Mouse (Mus musculus): ENCODE data around the gene Cnot6l. TPM values are rescaled to one million over a fixed set of nuclear protein-coding genes. Genes with fewer than 3 reads are reported as not detected.

Gene Cnot6l
- polyA plus RNA-seq, 1 experiment from 2014 or later: 20.0 TPM

DNA sequence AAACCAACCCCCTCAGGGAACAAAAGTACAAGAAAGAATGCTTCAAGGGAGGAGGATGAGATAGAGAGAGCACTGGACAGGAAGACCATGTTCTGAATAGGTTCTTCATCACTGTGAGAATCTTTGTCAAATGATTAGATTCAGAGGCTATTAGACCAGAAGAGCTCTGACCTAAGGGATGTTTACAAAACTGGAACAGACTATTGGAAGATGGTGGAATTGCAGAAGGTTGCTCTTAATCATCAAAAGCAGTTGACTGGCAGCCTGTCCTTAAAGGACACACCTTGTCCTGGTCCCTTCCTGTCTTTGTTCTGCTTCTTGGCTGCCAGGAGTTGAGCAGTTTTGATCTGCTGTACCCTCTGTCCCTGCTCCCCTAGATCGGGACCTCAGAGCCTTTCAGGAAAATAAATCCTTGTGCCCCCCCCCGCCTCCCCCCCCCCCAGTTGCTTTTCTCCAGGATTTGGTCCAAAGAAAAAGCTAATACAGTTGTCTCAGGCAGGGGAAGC, 32.6 kb upstream of the Cnot6l start:
- no peaks in the 10 kb centered on the region for H3K27me3 ChIP-seq (ENCODE audit: control insufficient read depth, insufficient read depth, low read length)
- no peaks in the 10 kb centered on the region for H3K4me1 ChIP-seq (replicated peaks; ENCODE audit: control insufficient read depth, insufficient read depth, low read length)
- no peaks in the 10 kb centered on the region for H3K9me3 ChIP-seq (ENCODE audit: control insufficient read depth, low read length)
- ATAC-seq (ENCODE audit: low FRiP score): no peak
- no peak overlapping the region for H3K9ac ChIP-seq
- no peak for DNase-seq (ENCODE audit: low spot score)
- H3K4me2 ChIP-seq (replicated peaks): no peak overlapping the region
- H3K27ac ChIP-seq: no peak overlapping the region
- no peaks in the 10 kb centered on the region for H3K36me3 ChIP-seq (replicated peaks; ENCODE audit: control insufficient read depth, insufficient read depth)
- no peak overlapping the region for H3K4me3 ChIP-seq (replicated peaks; ENCODE audit: low read length)
- 76% methylated on average over 2 of the region's 2 CpGs for WGBS

- H3K9ac ChIP-seq: no peak overlapping the region
- no peak for DNase-seq (ENCODE audit: low spot score)
- no peaks in the 10 kb centered on the region for H3K36me3 ChIP-seq (replicated peaks; ENCODE audit: control insufficient read depth, insufficient read depth)
- no peaks in the 10 kb centered on the region for H3K27me3 ChIP-seq (ENCODE audit: control insufficient read depth, insufficient read depth, low read length)
- no peaks in the 10 kb centered on the region for H3K4me1 ChIP-seq (replicated peaks; ENCODE audit: control insufficient read depth, insufficient read depth, low read length)
- H3K27ac ChIP-seq: no peak overlapping the region
- no peak overlapping the region for H3K4me3 ChIP-seq (replicated peaks; ENCODE audit: low read length)
- ATAC-seq (ENCODE audit: low FRiP score): no peak
- no peak overlapping the region for H3K4me2 ChIP-seq (replicated peaks)
- WGBS: 64% methylated on average over 4 of the region's 4 CpGs
- no peaks in the 10 kb centered on the region for H3K9me3 ChIP-seq (ENCODE audit: control insufficient read depth, low read length)
Observed at GRCm38 (mm10) chr5:96191251-96191650, 27.3 kb upstream of the Cnot6l start.

GRCm38 (mm10) chr5:96189761-96190160, 25.8 kb upstream of the Cnot6l start:
- no peak overlapping the region for H3K4me2 ChIP-seq (replicated peaks)
- no peaks in the 10 kb centered on the region for H3K27me3 ChIP-seq (ENCODE audit: control insufficient read depth, insufficient read depth, low read length)
- H3K27ac ChIP-seq: no peak overlapping the region
- no peak for DNase-seq (ENCODE audit: low spot score)
- H3K4me1 ChIP-seq (replicated peaks; ENCODE audit: control insufficient read depth, insufficient read depth, low read length): no peaks in the 10 kb centered on the region
- no peak for ATAC-seq (ENCODE audit: low FRiP score)
- no peak overlapping the region for H3K4me3 ChIP-seq (replicated peaks; ENCODE audit: low read length)
- no peak overlapping the region for H3K9ac ChIP-seq
- WGBS: 91% methylated on average over 1 of the region's 1 CpGs
- no peaks in the 10 kb centered on the region for H3K36me3 ChIP-seq (replicated peaks; ENCODE audit: control insufficient read depth, insufficient read depth)
- H3K9me3 ChIP-seq (ENCODE audit: control insufficient read depth, low read length): no peaks in the 10 kb centered on the region

DNA sequence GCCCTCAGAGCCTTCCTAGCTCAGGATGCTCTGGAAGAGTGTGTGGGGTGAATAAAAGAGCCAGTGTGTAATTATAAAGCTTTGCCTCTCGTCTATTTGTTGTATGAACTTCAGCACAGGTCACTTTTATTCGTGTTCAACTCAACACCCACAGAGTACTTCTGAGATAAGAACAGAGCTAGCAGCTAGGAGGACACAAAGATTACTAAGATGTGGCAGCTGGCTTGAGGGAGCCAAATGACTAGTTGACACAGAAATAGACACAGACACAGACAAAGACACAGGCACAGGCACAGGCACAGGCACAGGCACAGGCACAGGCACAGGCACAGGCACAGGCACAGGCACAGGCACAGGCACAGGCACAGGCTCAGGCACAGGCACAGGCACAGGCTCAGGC, 20.0 kb upstream of the Cnot6l start:
- Histone ChIP-seq H3K4me1 (replicated peaks; ENCODE audit: control insufficient read depth, insufficient read depth, low read length) (no peaks in the 10 kb centered on the region), H3K4me2 (replicated peaks) (no peak overlapping the region), H3K27ac (no peak overlapping the region), H3K9me3 (ENCODE audit: control insufficient read depth, low read length) (no peaks in the 10 kb centered on the region), H3K27me3 (ENCODE audit: control insufficient read depth, insufficient read depth, low read length) (no peaks in the 10 kb centered on the region), H3K36me3 (replicated peaks; ENCODE audit: control insufficient read depth, insufficient read depth) (no peaks in the 10 kb centered on the region), H3K4me3 (replicated peaks; ENCODE audit: low read length) (no peak overlapping the region), H3K9ac (no peak overlapping the region)
- WGBS: 63% methylated on average over 2 of the region's 2 CpGs
- no peak for ATAC-seq (ENCODE audit: low FRiP score)
- DNase-seq (ENCODE audit: low spot score): no peak

DNA sequence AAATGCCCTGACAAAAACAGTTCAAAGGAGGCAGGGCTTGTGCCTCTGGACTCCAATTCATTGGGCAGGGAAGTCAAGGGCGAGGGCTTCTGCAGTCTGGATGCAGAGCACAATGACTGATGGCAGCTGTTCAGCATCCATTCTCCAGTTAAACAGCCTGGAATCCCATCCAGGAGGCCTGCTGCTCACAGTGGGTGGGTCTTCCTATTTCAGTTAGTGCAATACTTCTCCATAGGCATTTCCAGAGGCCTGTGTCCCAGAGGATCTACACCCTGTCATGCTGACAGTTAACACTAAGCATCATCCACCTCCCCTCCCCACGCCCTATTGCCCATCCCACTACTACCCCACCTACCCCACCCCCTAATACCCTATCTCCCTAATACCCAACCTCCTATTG, 19.2 kb upstream of the Cnot6l start:
- no peaks in the 10 kb centered on the region for H3K27me3 ChIP-seq (ENCODE audit: control insufficient read depth, insufficient read depth, low read length)
- DNase-seq (ENCODE audit: low spot score) (no peak), ATAC-seq (ENCODE audit: low FRiP score) (no peak)
- H3K27ac ChIP-seq: no peak overlapping the region
- no peak overlapping the region for H3K4me3 ChIP-seq (replicated peaks; ENCODE audit: low read length)
- H3K4me2 ChIP-seq (replicated peaks): no peak overlapping the region
- 70% methylated on average over 2 of the region's 2 CpGs for WGBS
- H3K9me3 ChIP-seq (ENCODE audit: control insufficient read depth, low read length): no peaks in the 10 kb centered on the region
- no peaks in the 10 kb centered on the region for H3K36me3 ChIP-seq (replicated peaks; ENCODE audit: control insufficient read depth, insufficient read depth)
- no peak overlapping the region for H3K9ac ChIP-seq
- no peaks in the 10 kb centered on the region for H3K4me1 ChIP-seq (replicated peaks; ENCODE audit: control insufficient read depth, insufficient read depth, low read length)

DNA sequence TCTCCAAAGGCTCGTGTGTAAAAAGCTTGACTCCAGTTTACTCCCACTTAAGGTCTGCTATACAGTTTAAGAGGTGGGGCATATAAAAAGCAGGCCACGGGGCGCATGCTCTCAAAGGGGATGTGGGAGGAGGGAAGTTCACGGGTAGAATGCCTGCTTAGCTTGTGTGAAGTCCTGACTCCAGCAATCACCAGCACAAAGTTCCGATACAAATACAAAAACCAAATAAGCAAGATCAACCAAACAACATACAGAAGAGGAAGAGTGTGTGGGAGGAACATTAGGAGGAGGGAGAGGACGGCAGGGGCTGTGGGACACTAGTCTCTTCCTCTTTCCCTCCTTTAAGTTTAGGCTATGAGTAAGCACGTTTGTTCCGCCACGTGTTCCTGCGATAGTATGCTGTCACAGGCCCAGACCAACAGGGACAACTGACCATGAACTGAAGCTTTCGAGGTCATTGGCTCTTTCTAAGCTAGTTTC, 12.9 kb upstream of the Cnot6l start:
- ATAC-seq (ENCODE audit: low FRiP score): no peak
- 80% methylated on average over 11 of the region's 11 CpGs for WGBS
- no peak overlapping the region for H3K4me2 ChIP-seq (replicated peaks)

DNA sequence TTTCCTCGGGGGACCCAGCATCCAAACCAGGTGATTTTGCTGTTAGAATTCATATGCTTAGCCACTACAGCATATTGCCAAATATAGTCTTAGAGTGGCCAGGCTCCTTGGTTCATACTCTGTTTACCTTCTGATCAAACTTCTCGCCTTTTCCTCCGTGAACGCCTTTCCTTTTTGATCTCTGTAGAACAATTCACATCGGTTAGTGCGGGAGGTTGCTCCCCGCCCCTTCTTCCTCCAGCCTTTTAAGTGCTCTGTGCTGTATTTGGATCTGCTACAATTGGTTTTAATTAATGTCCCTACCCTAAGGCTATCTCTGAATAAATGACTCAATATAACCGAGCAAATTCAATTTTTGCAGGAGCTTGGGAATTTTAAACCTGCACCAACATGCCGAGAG, 12.2 kb upstream of the Cnot6l start:
- Histone ChIP-seq H3K4me3 (replicated peaks; ENCODE audit: low read length) (no peak overlapping the region), H3K4me2 (replicated peaks) (peak overlapping the region; percentile 19), H3K9me3 (ENCODE audit: control insufficient read depth, low read length) (no peaks in the 10 kb centered on the region), H3K36me3 (replicated peaks; ENCODE audit: control insufficient read depth, insufficient read depth) (no peaks in the 10 kb centered on the region), H3K9ac (no peak overlapping the region), H3K27ac (no peak overlapping the region), H3K4me1 (replicated peaks; ENCODE audit: control insufficient read depth, insufficient read depth, low read length) (no peaks in the 10 kb centered on the region), H3K27me3 (ENCODE audit: control insufficient read depth, insufficient read depth, low read length) (no peaks in the 10 kb centered on the region)
- WGBS: 63% methylated on average over 9 of the region's 9 CpGs
- no peak for DNase-seq (ENCODE audit: low spot score)
- ATAC-seq (ENCODE audit: low FRiP score): no peak

More for the DNA sequence above, 12.9 kb upstream of the Cnot6l start:
- H3K27ac ChIP-seq: no peak overlapping the region
- H3K36me3 ChIP-seq (replicated peaks; ENCODE audit: control insufficient read depth, insufficient read depth): no peaks in the 10 kb centered on the region
- no peak overlapping the region for H3K9ac ChIP-seq
- no peaks in the 10 kb centered on the region for H3K4me1 ChIP-seq (replicated peaks; ENCODE audit: control insufficient read depth, insufficient read depth, low read length)
- H3K4me3 ChIP-seq (replicated peaks; ENCODE audit: low read length): no peak overlapping the region
- no peaks in the 10 kb centered on the region for H3K27me3 ChIP-seq (ENCODE audit: control insufficient read depth, insufficient read depth, low read length)
- no peak for DNase-seq (ENCODE audit: low spot score)
- H3K9me3 ChIP-seq (ENCODE audit: control insufficient read depth, low read length): no peaks in the 10 kb centered on the region

DNA sequence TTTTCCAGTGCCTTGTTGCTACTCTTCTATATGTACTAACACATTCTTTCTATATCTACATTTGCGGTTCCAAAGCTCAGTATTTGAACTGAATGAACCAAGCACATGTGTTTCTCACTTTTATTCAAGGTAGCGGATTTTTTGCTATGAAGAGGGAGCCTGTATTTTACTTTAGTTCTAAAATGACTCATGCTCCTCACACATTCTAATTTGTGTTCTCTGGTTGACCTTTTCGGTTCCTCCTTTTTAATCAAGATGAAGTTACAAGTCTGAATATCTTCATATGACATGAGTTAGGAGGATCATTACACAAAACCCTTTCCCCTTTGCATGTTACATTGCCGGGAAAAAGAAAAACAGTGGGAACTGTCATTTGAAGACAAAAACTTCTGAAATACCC, 7.8 kb upstream of the Cnot6l start:
- Histone ChIP-seq H3K4me2 (replicated peaks) (no peak overlapping the region), H3K27me3 (ENCODE audit: control insufficient read depth, insufficient read depth, low read length) (no peaks in the 10 kb centered on the region), H3K9me3 (ENCODE audit: control insufficient read depth, low read length) (no peaks in the 10 kb centered on the region), H3K4me1 (replicated peaks; ENCODE audit: control insufficient read depth, insufficient read depth, low read length) (no peaks in the 10 kb centered on the region), H3K27ac (no peak overlapping the region), H3K4me3 (replicated peaks; ENCODE audit: low read length) (no peak overlapping the region), H3K36me3 (replicated peaks; ENCODE audit: control insufficient read depth, insufficient read depth) (no peaks in the 10 kb centered on the region), H3K9ac (no peak overlapping the region)
- ATAC-seq (ENCODE audit: low FRiP score) (no peak), DNase-seq (ENCODE audit: low spot score) (no peak)
- WGBS: 92% methylated on average over 4 of the region's 4 CpGs

DNA sequence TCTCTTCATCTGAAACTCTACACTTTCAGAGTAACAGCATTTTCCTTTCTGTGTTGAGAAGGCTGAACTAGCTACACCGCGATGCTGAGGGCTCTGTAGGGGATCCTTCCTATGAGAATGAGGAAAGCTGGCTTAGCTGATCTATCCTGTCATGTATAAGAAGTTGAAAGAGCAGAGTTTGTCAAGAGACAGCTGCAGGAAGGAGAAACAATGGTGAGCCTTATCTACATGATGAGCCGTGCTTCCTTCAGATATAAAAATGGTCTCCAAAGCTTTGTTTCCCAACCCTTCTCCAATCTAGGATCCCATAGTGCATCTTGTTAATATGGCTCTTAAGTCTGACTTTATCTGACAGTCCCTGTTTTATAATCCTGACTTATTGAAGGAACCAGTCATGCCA, 6.5 kb upstream of the Cnot6l start:
- no peaks in the 10 kb centered on the region for H3K36me3 ChIP-seq (replicated peaks; ENCODE audit: control insufficient read depth, insufficient read depth)
- no peak for DNase-seq (ENCODE audit: low spot score)
- H3K4me1 ChIP-seq (replicated peaks; ENCODE audit: control insufficient read depth, insufficient read depth, low read length): no peaks in the 10 kb centered on the region
- no peak overlapping the region for H3K4me3 ChIP-seq (replicated peaks; ENCODE audit: low read length)
- WGBS: 84% methylated on average over 3 of the region's 3 CpGs
- no peak for ATAC-seq (ENCODE audit: low FRiP score)
- H3K27ac ChIP-seq: no peak overlapping the region
- H3K9ac ChIP-seq: no peak overlapping the region
- no peaks in the 10 kb centered on the region for H3K27me3 ChIP-seq (ENCODE audit: control insufficient read depth, insufficient read depth, low read length)
- no peak overlapping the region for H3K4me2 ChIP-seq (replicated peaks)
- no peaks in the 10 kb centered on the region for H3K9me3 ChIP-seq (ENCODE audit: control insufficient read depth, low read length)

DNA sequence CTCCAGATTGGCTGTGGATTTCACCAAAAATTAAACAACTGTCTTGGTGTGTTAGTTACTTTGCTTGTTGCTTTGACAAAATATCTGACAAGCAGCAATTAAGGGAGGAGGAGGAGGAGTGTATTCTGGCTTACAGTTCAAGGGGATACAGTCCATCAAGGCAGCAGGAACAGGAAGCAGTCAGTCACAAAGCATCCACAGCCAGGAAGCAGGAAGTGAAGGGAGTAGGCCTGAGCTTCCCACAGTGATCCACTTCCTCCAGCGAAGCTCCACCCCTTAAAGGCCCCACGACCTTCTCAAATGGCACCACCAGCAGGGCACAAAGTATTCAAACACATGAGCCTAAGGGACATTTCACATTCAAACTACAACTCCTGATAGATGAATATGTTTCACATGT, 2.8 kb upstream of the Cnot6l start:
- ATAC-seq (ENCODE audit: low FRiP score) (no peak), DNase-seq (ENCODE audit: low spot score) (no peak)
- peaks cover 4% of the 10 kb centered on the region; the same call in 1 of the 2 replicates for H3K4me1 ChIP-seq (replicated peaks; ENCODE audit: control insufficient read depth, insufficient read depth, low read length)
- H3K4me2 ChIP-seq (replicated peaks): no peak overlapping the region
- no peak overlapping the region for H3K27ac ChIP-seq
- H3K36me3 ChIP-seq (replicated peaks; ENCODE audit: control insufficient read depth, insufficient read depth): no peaks in the 10 kb centered on the region
- H3K4me3 ChIP-seq (replicated peaks; ENCODE audit: low read length): no peak overlapping the region
- no peaks in the 10 kb centered on the region for H3K9me3 ChIP-seq (ENCODE audit: control insufficient read depth, low read length)
- no peaks in the 10 kb centered on the region for H3K27me3 ChIP-seq (ENCODE audit: control insufficient read depth, insufficient read depth, low read length)
- 93% methylated on average over 2 of the region's 2 CpGs for WGBS
- H3K9ac ChIP-seq: no peak overlapping the region
